Mouse (Mus musculus): ENCODE data around the gene Adamts12.

Gene Adamts12

DNA sequence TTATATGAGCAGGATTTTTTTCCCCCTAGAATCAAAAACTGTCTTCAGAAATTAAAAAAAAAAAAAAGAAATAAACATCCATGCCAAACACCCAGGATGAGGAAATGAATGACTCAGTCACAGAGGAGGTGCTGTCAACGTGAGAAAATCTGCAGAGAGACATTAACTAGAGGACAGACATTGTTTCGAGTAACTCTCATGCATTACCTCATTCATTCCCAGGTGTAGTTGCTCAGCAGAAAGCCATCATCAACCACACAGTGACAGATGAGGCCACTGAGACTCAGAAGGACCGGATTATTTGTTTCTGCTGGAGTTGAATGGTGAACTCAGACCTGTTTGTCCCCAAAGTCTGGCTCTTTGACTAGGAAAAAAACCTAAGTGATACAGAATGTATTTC is 81.0 kb downstream of the Adamts12 start:
- no peak overlapping the region for H3K4me3 ChIP-seq (replicated peaks; ENCODE audit: low read length)
- no peak for TF ChIP-seq NANOG (IDR thresholded peaks at IDR 0.05; ENCODE audit: borderline replicate concordance, low read length)
- TF ChIP-seq CTCF (conservative IDR thresholded peaks at IDR 0.05; ENCODE audit: low read length) = no peak
- TF ChIP-seq POU5F1 (IDR thresholded peaks at IDR 0.05; ENCODE audit: borderline replicate concordance, low read length) = no peak
- H3K4me1 ChIP-seq (replicated peaks; ENCODE audit: low read depth, low read length) = no peaks in the 10 kb centered on the region
- no peaks in the 10 kb centered on the region for H3K9me3 ChIP-seq (ENCODE audit: low read length)
- H3K27me3 ChIP-seq (ENCODE audit: insufficient read depth, low read length) = no peaks in the 10 kb centered on the region
- no peaks in the 10 kb centered on the region for H3K36me3 ChIP-seq (ENCODE audit: insufficient read depth, low read length)

DNA sequence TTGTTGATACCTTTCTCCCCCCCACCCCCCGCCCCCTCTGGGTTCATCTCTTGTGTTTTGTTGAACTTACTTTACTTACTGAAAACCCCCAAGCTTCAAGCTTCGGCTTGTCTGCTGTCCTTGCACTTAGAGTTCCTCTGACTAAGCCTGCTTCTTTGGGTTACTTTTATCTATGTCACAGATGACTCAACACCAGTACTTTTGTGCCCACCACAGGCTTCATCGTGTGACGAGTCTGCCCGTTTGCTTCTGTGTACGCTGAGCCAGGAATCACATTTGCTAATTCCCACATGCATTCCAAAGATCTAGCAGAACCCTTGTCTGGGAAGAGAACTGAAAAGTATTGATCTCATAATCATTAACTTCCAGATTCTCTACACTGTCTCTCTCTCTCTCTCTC is 94.8 kb downstream of the Adamts12 start:
- H3K4me3 ChIP-seq (replicated peaks; ENCODE audit: low read length) = no peak overlapping the region
- no peak for TF ChIP-seq CTCF (conservative IDR thresholded peaks at IDR 0.05; ENCODE audit: low read length)
- TF ChIP-seq NANOG (IDR thresholded peaks at IDR 0.05; ENCODE audit: borderline replicate concordance, low read length) = no peak
- TF ChIP-seq POU5F1 (IDR thresholded peaks at IDR 0.05; ENCODE audit: borderline replicate concordance, low read length) = no peak
- H3K4me1 ChIP-seq (replicated peaks; ENCODE audit: low read depth, low read length) = no peaks in the 10 kb centered on the region
- no peaks in the 10 kb centered on the region for H3K36me3 ChIP-seq (ENCODE audit: insufficient read depth, low read length)
- H3K9me3 ChIP-seq (ENCODE audit: low read length) = no peaks in the 10 kb centered on the region
- H3K27me3 ChIP-seq (ENCODE audit: insufficient read depth, low read length) = no peaks in the 10 kb centered on the region

DNA sequence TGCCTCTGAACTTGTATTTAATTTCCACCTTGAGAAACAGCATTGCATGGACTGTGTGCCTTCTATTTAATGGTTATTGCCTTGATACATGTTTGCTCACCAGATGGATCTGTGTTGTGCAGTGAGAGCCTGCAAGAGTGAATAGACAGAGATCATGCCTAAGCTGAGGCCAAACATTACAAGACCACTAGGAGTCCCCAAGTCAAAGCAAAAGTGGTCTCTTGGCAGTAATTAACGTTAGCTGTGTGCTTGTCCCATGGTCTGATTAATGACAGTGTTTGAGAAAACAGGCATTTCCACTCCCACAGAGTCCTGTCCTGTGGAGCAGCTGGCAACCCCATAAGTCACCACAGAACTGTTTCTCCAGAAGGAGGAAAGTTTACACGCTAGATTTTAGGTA is 96.2 kb downstream of the Adamts12 start:
- Histone ChIP-seq H3K9me3 (ENCODE audit: low read length) (no peaks in the 10 kb centered on the region), H3K27me3 (ENCODE audit: insufficient read depth, low read length) (no peaks in the 10 kb centered on the region), H3K4me3 (replicated peaks; ENCODE audit: low read length) (no peak overlapping the region), H3K36me3 (ENCODE audit: insufficient read depth, low read length) (no peaks in the 10 kb centered on the region), H3K4me1 (replicated peaks; ENCODE audit: low read depth, low read length) (no peaks in the 10 kb centered on the region)
- TF ChIP-seq NANOG (IDR thresholded peaks at IDR 0.05; ENCODE audit: borderline replicate concordance, low read length) (no peak), POU5F1 (IDR thresholded peaks at IDR 0.05; ENCODE audit: borderline replicate concordance, low read length) (no peak), CTCF (conservative IDR thresholded peaks at IDR 0.05; ENCODE audit: low read length) (no peak)

- Histone ChIP-seq H3K9me3 (ENCODE audit: low read length) (no peaks in the 10 kb centered on the region), H3K4me3 (replicated peaks; ENCODE audit: low read length) (no peak overlapping the region), H3K4me1 (replicated peaks; ENCODE audit: low read depth, low read length) (no peaks in the 10 kb centered on the region), H3K36me3 (ENCODE audit: insufficient read depth, low read length) (no peaks in the 10 kb centered on the region), H3K27me3 (ENCODE audit: insufficient read depth, low read length) (no peaks in the 10 kb centered on the region)
- no peak for TF ChIP-seq CTCF (conservative IDR thresholded peaks at IDR 0.05; ENCODE audit: low read length)
- TF ChIP-seq POU5F1 (IDR thresholded peaks at IDR 0.05; ENCODE audit: borderline replicate concordance, low read length) = no peak
- TF ChIP-seq NANOG (IDR thresholded peaks at IDR 0.05; ENCODE audit: borderline replicate concordance, low read length) = no peak
Measured at GRCm38 (mm10) chr15:11165883-11166282, 101.3 kb downstream of the Adamts12 start.

DNA sequence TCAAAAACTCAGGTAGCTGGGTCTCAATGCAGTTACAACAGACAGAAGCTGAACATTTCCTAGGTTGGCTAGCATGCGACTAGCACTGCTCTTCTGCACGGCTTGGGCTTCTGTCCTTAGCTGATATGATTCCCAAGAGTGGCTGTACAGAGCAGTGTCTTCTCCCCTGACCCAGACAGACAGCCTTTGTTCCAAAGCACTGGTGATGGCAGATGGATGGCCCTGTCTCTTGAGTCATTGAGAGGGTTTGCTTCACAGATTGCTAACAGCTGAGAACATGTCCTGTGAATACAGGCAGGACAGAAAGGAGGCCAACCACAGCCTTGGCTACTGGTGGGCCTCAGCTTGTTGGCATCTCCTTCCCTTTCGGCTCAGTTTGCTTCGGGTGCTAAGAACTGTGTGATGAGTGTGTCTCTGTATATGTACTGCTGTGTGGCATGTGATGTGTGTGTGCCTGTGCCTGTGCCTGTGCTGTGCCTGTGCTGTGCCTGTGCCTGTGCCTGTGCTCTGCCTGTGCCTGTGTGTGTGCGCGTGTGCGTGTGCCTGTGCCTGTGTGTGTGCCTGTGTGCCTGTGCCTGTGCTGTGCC is 109.4 kb downstream of the Adamts12 start:
- H3K36me3 ChIP-seq (ENCODE audit: insufficient read depth, low read length) = no peaks in the 10 kb centered on the region
- no peaks in the 10 kb centered on the region for H3K9me3 ChIP-seq (ENCODE audit: low read length)
- TF ChIP-seq POU5F1 (IDR thresholded peaks at IDR 0.05; ENCODE audit: borderline replicate concordance, low read length) = no peak
- no peak for TF ChIP-seq CTCF (conservative IDR thresholded peaks at IDR 0.05; ENCODE audit: low read length)
- no peak for TF ChIP-seq NANOG (IDR thresholded peaks at IDR 0.05; ENCODE audit: borderline replicate concordance, low read length)
- H3K4me1 ChIP-seq (replicated peaks; ENCODE audit: low read depth, low read length) = no peaks in the 10 kb centered on the region
- no peak overlapping the region for H3K4me3 ChIP-seq (replicated peaks; ENCODE audit: low read length)
- no peaks in the 10 kb centered on the region for H3K27me3 ChIP-seq (ENCODE audit: insufficient read depth, low read length)

GRCm38 (mm10) chr15:11174842-11175241 is 110.3 kb downstream of the Adamts12 start:
- no peak for TF ChIP-seq CTCF (conservative IDR thresholded peaks at IDR 0.05; ENCODE audit: low read length)
- no peak for TF ChIP-seq NANOG (IDR thresholded peaks at IDR 0.05; ENCODE audit: borderline replicate concordance, low read length)
- TF ChIP-seq POU5F1 (IDR thresholded peaks at IDR 0.05; ENCODE audit: borderline replicate concordance, low read length) = no peak
- no peak overlapping the region for H3K4me3 ChIP-seq (replicated peaks; ENCODE audit: low read length)
- H3K9me3 ChIP-seq (ENCODE audit: low read length) = no peaks in the 10 kb centered on the region
- no peaks in the 10 kb centered on the region for H3K36me3 ChIP-seq (ENCODE audit: insufficient read depth, low read length)
- no peaks in the 10 kb centered on the region for H3K4me1 ChIP-seq (replicated peaks; ENCODE audit: low read depth, low read length)
- H3K27me3 ChIP-seq (ENCODE audit: insufficient read depth, low read length) = no peaks in the 10 kb centered on the region

GRCm38 (mm10) chr15:11177448-11177847 is 112.9 kb downstream of the Adamts12 start:
- Histone ChIP-seq H3K27me3 (ENCODE audit: insufficient read depth, low read length) (no peaks in the 10 kb centered on the region), H3K36me3 (ENCODE audit: insufficient read depth, low read length) (no peaks in the 10 kb centered on the region), H3K4me3 (replicated peaks; ENCODE audit: low read length) (no peak overlapping the region), H3K4me1 (replicated peaks; ENCODE audit: low read depth, low read length) (no peaks in the 10 kb centered on the region), H3K9me3 (ENCODE audit: low read length) (no peaks in the 10 kb centered on the region)
- TF ChIP-seq NANOG (IDR thresholded peaks at IDR 0.05; ENCODE audit: borderline replicate concordance, low read length) (no peak), POU5F1 (IDR thresholded peaks at IDR 0.05; ENCODE audit: borderline replicate concordance, low read length) (no peak), CTCF (conservative IDR thresholded peaks at IDR 0.05; ENCODE audit: low read length) (no peak)

- Histone ChIP-seq H3K4me1 (replicated peaks; ENCODE audit: low read depth, low read length) (no peaks in the 10 kb centered on the region), H3K9me3 (ENCODE audit: low read length) (no peaks in the 10 kb centered on the region), H3K4me3 (replicated peaks; ENCODE audit: low read length) (no peak overlapping the region), H3K36me3 (ENCODE audit: insufficient read depth, low read length) (no peaks in the 10 kb centered on the region), H3K27me3 (ENCODE audit: insufficient read depth, low read length) (no peaks in the 10 kb centered on the region)
- TF ChIP-seq CTCF (conservative IDR thresholded peaks at IDR 0.05; ENCODE audit: low read length) (no peak), POU5F1 (IDR thresholded peaks at IDR 0.05; ENCODE audit: borderline replicate concordance, low read length) (no peak), NANOG (IDR thresholded peaks at IDR 0.05; ENCODE audit: borderline replicate concordance, low read length) (no peak)
Measured at GRCm38 (mm10) chr15:11179751-11180169, 115.2 kb downstream of the Adamts12 start.

DNA sequence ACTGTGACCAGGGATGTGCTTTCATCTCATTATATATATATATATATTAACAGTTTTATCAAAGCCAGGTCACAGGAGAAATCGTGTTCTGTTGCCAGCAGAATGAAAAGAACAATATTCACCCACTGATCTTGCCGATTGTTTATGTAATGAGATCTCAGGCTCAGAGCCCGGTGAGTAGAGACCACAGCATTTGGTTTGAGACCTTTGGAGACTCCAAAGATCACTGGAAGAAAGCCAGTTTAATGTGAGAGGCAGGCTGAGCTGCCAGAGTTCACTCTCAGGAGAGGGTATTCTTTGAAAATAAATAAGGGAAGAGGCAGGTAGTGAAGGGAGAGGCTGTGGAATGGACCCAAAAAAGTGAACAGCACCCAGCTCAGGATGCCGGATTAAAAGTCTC is 122.1 kb downstream of the Adamts12 start:
- H3K36me3 ChIP-seq (ENCODE audit: insufficient read depth, low read length) = no peaks in the 10 kb centered on the region
- no peaks in the 10 kb centered on the region for H3K27me3 ChIP-seq (ENCODE audit: insufficient read depth, low read length)
- TF ChIP-seq NANOG (IDR thresholded peaks at IDR 0.05; ENCODE audit: borderline replicate concordance, low read length) = no peak
- TF ChIP-seq POU5F1 (IDR thresholded peaks at IDR 0.05; ENCODE audit: borderline replicate concordance, low read length) = no peak
- no peak for TF ChIP-seq CTCF (conservative IDR thresholded peaks at IDR 0.05; ENCODE audit: low read length)
- H3K9me3 ChIP-seq (ENCODE audit: low read length) = no peaks in the 10 kb centered on the region
- H3K4me1 ChIP-seq (replicated peaks; ENCODE audit: low read depth, low read length) = no peaks in the 10 kb centered on the region
- H3K4me3 ChIP-seq (replicated peaks; ENCODE audit: low read length) = no peak overlapping the region

Data from E14TG2a.4 (cell line).